Mouse (Mus musculus) limb, embryonic 10.5 days (tissue): ENCODE results near the gene Ghrhr. TPM values are rescaled to one million over a fixed set of nuclear protein-coding genes. Genes with fewer than 3 reads are reported as not detected.

Experiments used
- DNase-seq: peaks from one replicate; pipeline ENCODE4 v3.0.0-alpha.2; 2017; ENCODE audit warnings: low spot score
- H3K27ac ChIP-seq: fragments of 300-500 bp; sonication (generic); 2 replicates; pipeline ENCODE4 v1.5.1; 2016; ENCODE audit warnings: mild to moderate bottlenecking
- H3K27me3 ChIP-seq: fragments of 300-500 bp; sonication (generic); 2 replicates; pipeline ENCODE4 v1.6.1; 2016; ENCODE audit warnings: low read depth, mild to moderate bottlenecking; ENCODE audit not compliant: poor library complexity, severe bottlenecking
- H3K36me3 ChIP-seq: fragments of 300-500 bp; sonication (generic); 2 replicates; pipeline ENCODE4 v1.6.1; 2016; ENCODE audit warnings: mild to moderate bottlenecking, moderate library complexity
- H3K4me1 ChIP-seq: fragments of 300-500 bp; sonication (generic); 2 replicates; pipeline ENCODE4 v1.6.1; 2016
- H3K4me3 ChIP-seq: fragments of 300-500 bp; sonication (generic); 2 replicates; pipeline ENCODE4 v1.5.1; 2016; ENCODE audit warnings: mild to moderate bottlenecking, moderate library complexity
- H3K9me3 ChIP-seq: fragments of 300-500 bp; sonication (generic); replicated peaks from 2 replicates; pipeline ENCODE4 v1.6.1; 2016; ENCODE audit warnings: mild to moderate bottlenecking
- WGBS: fragments of 180-500 bp; shearing (Covaris S2); methylation state at CpG from one replicate; pipeline ENCODE4 v1.1.7; 2016; 5-methylcytosine and 5-hydroxymethylcytosine counted together
- polyA plus RNA-seq: library from polyadenylated mRNA; unstranded; fragments of >200 nt; fragmentation: Nextera tagmentation; extraction: Ambion mirVana; gene quantifications from 2 replicates; pipeline ENCODE4 v1.2.1, GENCODE M21; 2016

Ghrhr gene
- polyA plus RNA-seq, 1 experiment from 2014 or later = not detected

DNA sequence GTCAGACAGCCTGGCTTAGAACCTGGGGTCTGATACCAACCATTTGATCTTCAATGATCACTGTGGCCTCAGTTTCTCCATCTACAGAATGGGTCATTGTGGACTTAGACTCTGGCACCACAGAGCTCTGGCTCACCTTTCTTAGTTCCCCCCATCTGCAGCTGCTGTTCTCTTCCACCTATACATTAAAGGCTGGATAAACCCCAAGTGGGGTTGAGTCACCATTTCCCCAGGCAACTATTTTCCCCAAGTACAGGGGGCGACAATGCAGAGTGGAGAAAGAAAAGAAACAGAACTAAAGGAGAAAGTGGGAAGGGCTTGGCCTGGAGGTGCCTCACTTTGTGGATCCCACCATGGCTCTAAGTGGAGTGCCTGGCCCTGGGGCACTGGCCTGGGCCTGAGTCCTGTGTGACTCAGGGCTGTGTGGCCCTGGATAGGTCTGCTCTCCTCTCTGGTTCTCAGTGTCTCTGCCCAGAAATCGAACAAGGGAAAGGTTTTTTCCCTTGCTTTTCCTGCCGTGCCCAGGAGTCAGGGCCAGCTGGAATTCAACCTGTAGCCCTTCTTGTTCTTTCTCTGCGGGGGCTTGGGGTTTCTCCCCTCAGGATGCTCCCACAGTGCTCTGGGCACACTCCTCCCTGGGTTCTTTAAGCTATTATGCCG, 19.0 kb upstream of the Ghrhr start:
- Histone ChIP-seq H3K27me3 (no peaks in the 10 kb centered on the region), H3K4me1 (no peaks in the 10 kb centered on the region), H3K9me3 (no peaks in the 10 kb centered on the region), H3K4me3 (no peak overlapping the region), H3K36me3 (no peaks in the 10 kb centered on the region), H3K27ac (no peak overlapping the region)
- no peak for DNase-seq
- 79% methylated on average over 5 of the region's 5 CpGs for WGBS

DNA sequence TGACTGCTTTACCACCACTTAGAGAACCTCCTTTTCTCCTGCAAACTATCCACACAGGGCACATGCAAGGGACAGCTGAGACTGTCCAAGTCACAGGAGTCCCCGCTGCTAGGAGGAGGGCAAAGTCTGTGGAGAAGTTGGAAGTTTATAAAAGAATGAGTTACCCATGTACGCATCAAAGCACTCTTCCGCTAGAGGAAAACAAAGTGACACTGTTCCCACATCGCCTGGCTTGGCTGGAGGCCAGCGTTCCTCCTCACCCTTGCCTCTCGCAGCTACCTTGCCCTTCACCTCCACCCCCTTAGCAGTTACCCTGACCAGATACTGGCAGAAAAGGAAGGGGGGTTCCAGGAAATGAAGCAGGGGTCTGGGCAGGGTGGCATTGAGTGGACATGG, 18.5 kb upstream of the Ghrhr start:
- no peak for DNase-seq
- 86% methylated on average over 6 of the region's 6 CpGs for WGBS
- no peak overlapping the region for H3K4me3 ChIP-seq
- H3K27me3 ChIP-seq = no peaks in the 10 kb centered on the region
- no peak overlapping the region for H3K27ac ChIP-seq
- no peaks in the 10 kb centered on the region for H3K9me3 ChIP-seq
- H3K4me1 ChIP-seq = no peaks in the 10 kb centered on the region
- H3K36me3 ChIP-seq = no peaks in the 10 kb centered on the region

DNA sequence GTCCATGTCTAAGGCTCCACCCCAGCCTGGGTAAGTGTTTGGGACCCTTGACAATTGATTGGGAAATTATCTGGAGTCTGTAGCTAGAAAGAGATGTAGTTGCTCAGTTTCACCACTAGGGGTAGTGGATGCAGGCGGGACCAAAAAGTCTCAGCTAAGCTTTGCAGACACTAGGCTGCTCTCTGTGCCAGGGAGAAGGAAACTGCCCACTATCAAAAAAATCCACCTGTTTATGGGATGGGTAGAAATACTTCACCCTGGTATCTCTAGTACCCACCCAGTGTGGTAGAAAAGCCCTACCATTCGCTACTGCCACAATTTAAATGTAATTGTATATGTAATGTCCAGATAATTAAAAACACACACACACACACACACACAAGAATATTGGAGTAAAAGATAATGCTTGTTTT, 17.4 kb upstream of the Ghrhr start:
- Histone ChIP-seq H3K27ac (no peak overlapping the region), H3K36me3 (no peaks in the 10 kb centered on the region), H3K4me3 (no peak overlapping the region), H3K9me3 (no peaks in the 10 kb centered on the region), H3K27me3 (no peaks in the 10 kb centered on the region), H3K4me1 (no peaks in the 10 kb centered on the region)
- 24% methylated on average over 2 of the region's 2 CpGs for WGBS
- no peak for DNase-seq

DNA sequence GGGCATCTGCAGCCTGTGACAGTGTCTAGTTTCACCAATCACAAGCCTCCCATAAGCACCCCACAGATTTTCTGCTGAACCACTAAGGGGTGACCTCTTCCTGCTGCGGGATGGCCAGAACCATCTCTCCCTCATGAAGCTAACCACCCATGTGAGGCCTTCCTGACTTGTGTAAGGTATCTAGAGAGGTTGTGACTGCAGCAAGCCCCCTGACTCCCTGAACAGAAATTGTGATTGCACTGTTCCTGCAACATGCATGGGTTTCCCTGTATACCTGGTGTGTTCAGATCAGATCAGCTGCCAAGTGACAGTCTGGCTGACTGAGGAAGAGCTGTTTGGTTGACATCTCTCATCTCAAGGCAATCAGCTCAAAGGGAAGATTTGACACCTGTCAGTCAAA, 13.4 kb upstream of the Ghrhr start:
- Histone ChIP-seq H3K36me3 (no peaks in the 10 kb centered on the region), H3K4me3 (no peak overlapping the region), H3K27me3 (no peaks in the 10 kb centered on the region), H3K27ac (no peak overlapping the region), H3K4me1 (no peaks in the 10 kb centered on the region), H3K9me3 (no peaks in the 10 kb centered on the region)
- DNase-seq = no peak
- 89% methylated on average over 1 of the region's 1 CpGs for WGBS

DNA sequence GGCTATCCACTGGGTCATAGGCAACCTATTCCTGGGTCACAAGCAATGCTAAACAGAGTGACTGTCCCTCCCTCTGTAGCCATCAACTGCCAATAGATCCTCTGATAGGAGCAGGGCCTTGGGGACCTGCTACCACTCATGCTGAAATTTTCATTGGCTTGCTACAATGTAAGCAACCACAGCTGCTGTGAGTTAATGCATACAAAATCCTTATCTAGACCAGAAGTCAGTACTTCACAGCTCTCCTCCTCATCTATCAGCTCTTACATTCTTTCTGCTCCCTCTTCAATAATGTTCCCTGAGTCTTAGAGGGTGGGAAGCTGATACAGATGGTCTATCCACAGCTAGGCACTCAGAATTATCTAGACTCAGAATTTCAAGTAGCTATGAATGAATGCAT, 9.0 kb upstream of the Ghrhr start:
- no peaks in the 10 kb centered on the region for H3K9me3 ChIP-seq
- H3K36me3 ChIP-seq = no peaks in the 10 kb centered on the region
- H3K27ac ChIP-seq = no peak overlapping the region
- no peaks in the 10 kb centered on the region for H3K27me3 ChIP-seq
- no peak for DNase-seq
- H3K4me1 ChIP-seq = no peaks in the 10 kb centered on the region
- no peak overlapping the region for H3K4me3 ChIP-seq

DNA sequence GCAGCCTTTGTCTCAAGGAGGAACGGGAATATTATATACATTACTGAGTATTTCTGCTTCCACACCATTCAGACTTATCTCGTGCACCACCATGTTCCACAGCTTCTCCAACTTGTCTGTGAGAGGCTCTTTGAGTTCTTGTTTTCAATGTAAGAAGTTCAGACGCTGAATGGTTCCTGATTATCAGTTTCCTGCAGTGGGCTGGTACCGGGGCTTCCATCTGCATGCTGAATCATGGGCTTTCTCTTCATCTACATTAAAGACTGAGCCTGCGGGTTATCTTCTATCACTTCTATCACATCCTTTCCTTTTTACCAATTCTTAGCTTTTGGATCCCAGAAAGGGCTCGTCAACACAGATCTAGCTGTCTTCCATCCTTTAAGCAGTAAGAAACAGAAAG, 5.3 kb upstream of the Ghrhr start:
- Histone ChIP-seq H3K27me3 (no peaks in the 10 kb centered on the region), H3K27ac (no peak overlapping the region), H3K36me3 (no peaks in the 10 kb centered on the region), H3K4me1 (no peaks in the 10 kb centered on the region; the same call in 1 of the 2 replicates), H3K4me3 (no peak overlapping the region), H3K9me3 (no peaks in the 10 kb centered on the region)
- whole genome bisulfite sequencing = 90% methylated on average over 6 of the region's 6 CpGs
- no peak for DNase-seq

DNA sequence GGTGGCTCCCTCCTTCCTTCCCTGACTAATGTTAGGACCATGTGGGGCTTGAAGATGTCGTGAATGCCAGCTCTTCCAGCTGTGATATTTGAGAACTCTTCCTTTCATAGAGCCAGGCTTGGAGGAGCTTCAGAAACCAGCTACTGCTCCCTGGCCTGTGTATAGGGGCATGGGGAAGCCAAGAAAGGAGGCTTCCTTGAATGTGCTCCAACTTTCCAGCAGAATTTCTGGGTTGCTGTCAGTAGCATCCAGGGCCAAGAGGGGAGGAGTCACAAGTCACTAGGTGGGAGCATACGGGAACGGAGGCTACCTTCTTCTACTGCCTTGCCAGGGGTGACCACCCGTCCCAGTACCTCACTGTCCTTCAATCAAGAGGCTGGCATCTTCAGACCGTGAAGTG, 416 bp downstream of the Ghrhr start:
- 83% methylated on average over 5 of the region's 5 CpGs for WGBS
- no peaks in the 10 kb centered on the region for H3K36me3 ChIP-seq
- H3K4me3 ChIP-seq = no peak overlapping the region
- no peak overlapping the region for H3K27ac ChIP-seq
- no peaks in the 10 kb centered on the region for H3K9me3 ChIP-seq
- no peaks in the 10 kb centered on the region; the same call in 1 of the 2 replicates for H3K4me1 ChIP-seq
- DNase-seq = no peak
- H3K27me3 ChIP-seq = no peaks in the 10 kb centered on the region

DNA sequence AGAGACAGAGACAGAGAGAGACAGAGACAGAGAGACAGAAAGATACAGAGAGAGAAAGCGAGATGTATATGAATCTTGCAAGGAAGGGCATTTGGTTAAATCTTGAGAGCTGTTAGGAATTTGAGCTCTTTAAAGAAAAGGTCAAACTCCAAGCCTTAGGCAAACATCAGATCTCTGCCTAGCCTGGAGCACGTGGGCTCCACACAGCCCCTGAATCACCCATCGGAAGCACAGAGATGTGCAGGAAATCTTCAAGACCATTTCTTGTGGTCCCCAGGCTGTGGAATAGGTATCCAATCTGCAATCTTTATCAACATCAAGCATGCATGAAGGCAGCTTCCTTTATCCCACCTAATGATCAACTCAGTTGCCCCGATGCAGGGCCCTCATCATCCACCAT, 1.4 kb downstream of the Ghrhr start:
- peaks cover 7% of the 10 kb centered on the region for H3K4me1 ChIP-seq
- WGBS = 89% methylated on average over 4 of the region's 4 CpGs
- no peaks in the 10 kb centered on the region for H3K36me3 ChIP-seq
- DNase-seq = no peak
- H3K4me3 ChIP-seq = no peak overlapping the region
- no peak overlapping the region for H3K27ac ChIP-seq
- no peaks in the 10 kb centered on the region for H3K9me3 ChIP-seq
- no peaks in the 10 kb centered on the region for H3K27me3 ChIP-seq

DNA sequence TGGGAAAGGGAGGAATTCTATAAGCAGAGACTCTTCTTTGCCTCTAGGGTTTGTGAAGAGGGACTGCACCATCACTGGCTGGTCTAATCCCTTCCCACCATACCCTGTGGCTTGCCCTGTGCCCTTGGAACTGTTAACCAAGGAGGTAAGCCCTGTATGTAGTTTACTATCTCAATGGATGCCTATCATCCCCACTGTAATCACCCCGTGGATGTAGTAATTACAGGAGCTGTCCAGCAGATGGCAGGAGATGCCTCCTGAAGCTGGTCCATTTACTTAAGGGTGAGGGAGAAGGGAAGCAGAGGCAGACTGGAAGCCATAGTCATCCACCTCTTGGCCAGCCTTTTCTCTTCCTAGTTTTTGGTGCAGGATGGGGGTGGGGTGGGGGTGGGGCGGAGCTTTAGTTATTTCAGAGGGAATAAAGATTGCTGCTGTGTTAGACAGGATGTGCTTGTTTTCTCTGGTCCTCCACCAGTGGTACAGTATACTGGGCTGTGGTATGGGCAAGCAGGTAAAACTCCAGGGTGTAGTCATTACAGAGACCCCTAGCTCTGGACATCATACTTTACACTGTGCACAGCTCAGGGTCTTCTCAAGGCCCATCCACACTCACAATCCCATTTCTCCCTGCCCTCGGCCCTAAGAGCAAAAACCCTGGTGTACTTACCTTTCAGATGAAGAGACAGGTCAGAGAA, 3.7 kb downstream of the Ghrhr start:
- no peak for DNase-seq
- 38% methylated on average over 3 of the region's 3 CpGs for WGBS
- Histone ChIP-seq H3K27me3 (no peaks in the 10 kb centered on the region), H3K4me3 (no peak overlapping the region), H3K9me3 (no peaks in the 10 kb centered on the region), H3K36me3 (no peaks in the 10 kb centered on the region), H3K27ac (no peak overlapping the region), H3K4me1 (peaks cover 7% of the 10 kb centered on the region)

DNA sequence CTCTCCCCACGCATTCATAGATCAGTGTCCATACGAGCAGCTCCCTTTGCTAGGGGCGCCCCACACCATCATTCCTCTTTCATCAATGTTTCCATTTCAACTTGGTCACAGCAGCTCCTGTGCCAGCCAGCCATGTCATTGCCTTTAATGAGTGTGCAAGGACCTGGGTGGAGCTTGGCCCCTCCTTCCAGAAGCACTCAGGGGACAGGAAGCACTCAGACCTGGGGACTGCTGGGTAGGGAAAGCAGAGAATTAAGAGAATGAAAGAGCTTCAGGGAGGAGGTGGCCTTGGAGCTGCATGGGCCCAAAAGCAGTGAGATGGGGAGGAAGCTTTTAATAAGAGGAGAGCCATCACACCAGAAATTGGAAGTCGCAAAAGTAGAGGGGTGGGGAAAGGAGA, 5.9 kb downstream of the Ghrhr start:
- Histone ChIP-seq H3K9me3 (no peaks in the 10 kb centered on the region), H3K4me3 (no peak overlapping the region), H3K27me3 (no peaks in the 10 kb centered on the region), H3K36me3 (no peaks in the 10 kb centered on the region), H3K4me1 (peaks cover 7% of the 10 kb centered on the region), H3K27ac (no peak overlapping the region)
- WGBS = 84% methylated on average over 4 of the region's 4 CpGs
- no peak for DNase-seq

DNA sequence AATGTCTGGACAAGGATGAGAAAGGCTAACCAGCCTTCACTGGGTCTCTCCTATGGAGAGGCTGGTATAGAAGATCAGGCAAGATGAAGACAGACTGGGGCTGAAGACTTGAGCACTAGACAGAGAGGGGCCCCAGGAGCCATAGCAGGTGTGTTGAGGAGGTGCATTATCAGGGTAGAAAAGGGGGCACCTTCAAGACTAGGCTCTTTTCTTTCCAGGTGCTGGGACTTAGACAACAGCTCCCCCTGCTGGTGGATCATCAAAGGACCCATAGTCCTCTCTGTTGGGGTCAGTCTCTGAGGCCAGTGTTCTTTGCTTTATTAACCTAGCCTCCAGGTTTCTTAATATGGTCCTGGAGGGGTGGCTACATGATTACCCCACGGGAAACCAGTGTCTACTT, 7.8 kb downstream of the Ghrhr start:
- H3K27me3 ChIP-seq = no peaks in the 10 kb centered on the region
- DNase-seq = peak; percentile 78
- H3K9me3 ChIP-seq = no peaks in the 10 kb centered on the region
- H3K4me1 ChIP-seq = peaks cover 11% of the 10 kb centered on the region
- no peaks in the 10 kb centered on the region for H3K36me3 ChIP-seq
- H3K27ac ChIP-seq = no peak overlapping the region
- 16% methylated on average over 1 of the region's 1 CpGs for WGBS
- H3K4me3 ChIP-seq = no peak overlapping the region

DNA sequence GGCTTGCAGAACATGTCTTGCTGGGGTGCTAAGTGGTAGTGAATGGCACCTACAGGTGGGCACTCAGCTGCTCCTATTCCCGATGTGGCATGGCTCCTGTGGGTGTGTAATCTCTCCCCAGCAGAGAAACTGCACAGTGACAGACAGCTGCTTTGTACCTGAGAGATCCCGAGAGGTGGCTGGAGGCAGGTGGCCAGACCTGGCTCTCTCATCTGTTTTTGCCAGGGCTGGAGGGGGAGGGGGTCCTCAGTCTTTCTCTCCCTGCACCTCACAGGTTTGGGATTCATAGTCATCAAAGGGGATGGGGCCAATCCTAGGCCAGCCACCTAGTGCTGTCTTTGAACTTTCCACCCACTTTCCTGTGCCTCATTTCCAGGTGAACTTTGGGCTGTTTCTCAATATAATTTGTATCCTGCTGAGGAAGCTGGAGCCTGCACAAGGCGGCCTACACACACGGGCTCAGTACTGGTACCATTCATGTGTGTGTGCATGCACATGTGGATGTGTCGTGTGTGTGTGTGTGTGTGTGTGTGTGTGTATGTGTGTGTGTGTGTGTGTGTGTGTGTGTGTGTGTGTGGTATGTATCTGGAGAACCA, 8.4 kb downstream of the Ghrhr start:
- no peak for DNase-seq
- H3K9me3 ChIP-seq = no peaks in the 10 kb centered on the region
- H3K27me3 ChIP-seq = no peaks in the 10 kb centered on the region
- 77% methylated on average over 5 of the region's 5 CpGs for WGBS
- H3K4me3 ChIP-seq = no peak overlapping the region
- H3K27ac ChIP-seq = no peak overlapping the region
- no peaks in the 10 kb centered on the region for H3K36me3 ChIP-seq
- H3K4me1 ChIP-seq = peaks cover 13% of the 10 kb centered on the region

DNA sequence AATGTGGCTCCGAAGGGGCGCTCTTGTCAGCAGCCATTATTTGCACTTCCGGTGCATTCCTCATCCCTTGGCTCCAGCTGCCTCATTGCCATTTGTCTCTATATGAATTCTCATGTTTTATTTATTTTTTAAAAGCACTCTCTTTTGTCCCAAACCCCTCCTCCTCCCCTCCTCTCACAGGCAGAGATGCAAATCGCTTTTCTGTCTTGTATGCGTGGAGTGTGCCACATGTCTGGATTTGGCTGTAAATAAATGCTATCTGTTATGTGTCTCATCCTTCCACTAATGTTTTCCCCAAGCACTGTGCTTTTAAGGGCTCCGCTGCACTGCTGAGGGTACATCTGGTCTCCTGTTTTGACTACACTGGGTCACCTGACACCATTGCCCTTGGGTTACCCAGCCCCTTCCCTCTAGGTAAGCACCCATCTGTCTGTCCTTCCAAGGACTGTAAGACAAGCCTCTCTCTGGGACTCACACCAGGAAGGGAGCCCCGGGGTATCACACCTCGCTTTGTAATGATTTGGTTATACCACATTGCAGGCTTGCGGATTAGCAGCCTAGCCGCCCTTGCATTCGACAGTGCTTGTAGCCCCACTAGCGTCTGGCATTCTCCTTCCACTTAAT, 12.6 kb downstream of the Ghrhr start:
- WGBS = 49% methylated on average over 12 of the region's 12 CpGs
- no peak overlapping the region for H3K4me3 ChIP-seq
- H3K27ac ChIP-seq = no peak overlapping the region
- no peaks in the 10 kb centered on the region for H3K36me3 ChIP-seq
- H3K4me1 ChIP-seq = peaks cover 24% of the 10 kb centered on the region
- no peak for DNase-seq
- no peaks in the 10 kb centered on the region for H3K9me3 ChIP-seq
- peaks cover 4% of the 10 kb centered on the region; the same call in 1 of the 2 replicates for H3K27me3 ChIP-seq
